Mouse (Mus musculus) kidney, adult 8-10 months (tissue): ENCODE data around the gene Slc8a1.
A peak's percentile ranks its signal among the peaks of the same experiment; 100 is the strongest.

Experiments used
- DNase-seq, 2 experiments: peaks; one replicate each; pipeline ENCODE4 v3.0.0; 2022

Gene Slc8a1

GRCm38 (mm10) chr17:81502732-81503131 is 235.4 kb downstream of the Slc8a1 start:
- no peak for DNase-seq

- DNase-seq, result no peak
Measured at GRCm38 (mm10) chr17:81500686-81501407, 237.3 kb downstream of the Slc8a1 start.

GRCm38 (mm10) chr17:81497919-81498318 is 240.3 kb downstream of the Slc8a1 start:
- DNase-seq, result peak in 1 of 2 experiments; percentile 27

- no peak for DNase-seq
Measured at GRCm38 (mm10) chr17:81496616-81497015, 241.6 kb downstream of the Slc8a1 start.

GRCm38 (mm10) chr17:81492216-81492865 is 245.8 kb downstream of the Slc8a1 start:
- DNase-seq, result no peak

GRCm38 (mm10) chr17:81486388-81486787 is 251.8 kb downstream of the Slc8a1 start:
- no peak for DNase-seq

GRCm38 (mm10) chr17:81481843-81482490 is 256.2 kb downstream of the Slc8a1 start:
- DNase-seq, result no peak

GRCm38 (mm10) chr17:81480351-81481161 is 257.6 kb downstream of the Slc8a1 start:
- peak; percentile 68 to 75 for DNase-seq

- DNase-seq, result no peak
Measured at GRCm38 (mm10) chr17:81479807-81480206, 258.4 kb downstream of the Slc8a1 start.

- no peak for DNase-seq
Measured at GRCm38 (mm10) chr17:81477420-81477819, 260.8 kb downstream of the Slc8a1 start.

GRCm38 (mm10) chr17:81473363-81473762 is 264.8 kb downstream of the Slc8a1 start:
- DNase-seq, result no peak

- DNase-seq, result no peak
Measured at GRCm38 (mm10) chr17:81468941-81469340, 269.2 kb downstream of the Slc8a1 start.

GRCm38 (mm10) chr17:81459379-81459778 is 278.8 kb downstream of the Slc8a1 start:
- DNase-seq, result no peak

- no peak for DNase-seq
Measured at GRCm38 (mm10) chr17:81455977-81456376, 282.2 kb downstream of the Slc8a1 start.

- no peak for DNase-seq
Measured at GRCm38 (mm10) chr17:81455269-81455668, 282.9 kb downstream of the Slc8a1 start.

GRCm38 (mm10) chr17:81441463-81441862 is 296.7 kb downstream of the Slc8a1 start, which contains the start of gene Gm11096:
Gene Gm11096 (plus strand): TSS chr17:81441763.
- no peak for DNase-seq

GRCm38 (mm10) chr17:81433148-81433547 is 305.0 kb downstream of the Slc8a1 start:
- DNase-seq, result peak; percentile 11 to 22

- no peak for DNase-seq
Measured at GRCm38 (mm10) chr17:81432733-81433132, 305.4 kb downstream of the Slc8a1 start.

- no peak for DNase-seq
Measured at GRCm38 (mm10) chr17:81427245-81427644, 310.9 kb downstream of the Slc8a1 start.

- no peak for DNase-seq
Measured at GRCm38 (mm10) chr17:81424256-81424912, 313.8 kb downstream of the Slc8a1 start.

- no peak for DNase-seq
Measured at GRCm38 (mm10) chr17:81419802-81420459, 318.2 kb downstream of the Slc8a1 start.
